Mouse (Mus musculus): ENCODE results near the gene Gipc2.

DNA sequence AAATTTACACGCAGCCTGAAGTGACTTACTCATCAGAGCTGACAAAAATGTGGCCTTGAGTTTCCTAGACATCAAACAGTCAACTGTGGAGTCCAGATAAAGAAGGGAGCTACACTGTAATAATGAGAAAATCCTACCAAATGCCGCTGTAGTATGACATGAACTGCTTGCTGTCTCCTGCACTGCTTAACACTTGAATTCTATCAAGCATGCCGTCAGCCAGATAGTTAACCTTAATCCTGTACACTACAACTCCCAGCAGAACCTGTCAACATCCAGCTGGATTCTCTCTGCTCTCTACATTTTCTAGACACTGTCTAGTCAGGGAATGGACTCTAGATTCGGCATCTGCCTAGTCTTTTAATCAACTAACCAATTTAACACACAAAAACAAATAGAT, 23.3 kb upstream of the Gipc2 start:
- TF ChIP-seq POLR2A (IDR thresholded peaks at IDR 0.05; ENCODE audit: insufficient read depth, low read length) = no peak
- TF ChIP-seq CTCF (IDR thresholded peaks at IDR 0.05; ENCODE audit: low read depth, low read length) = no peak
- TF ChIP-seq EP300 (IDR thresholded peaks at IDR 0.05; ENCODE audit: insufficient read depth, low read depth, low read length) = no peak
